Mouse (Mus musculus): Measurements from ENCODE around the gene Trabd2b.

Gene Trabd2b

GRCm38 (mm10) chr4:114545481-114546200 lies 139.1 kb downstream of the Trabd2b start:
- DNase-seq = no peak

GRCm38 (mm10) chr4:114547658-114548448 lies 141.3 kb downstream of the Trabd2b start:
- DNase-seq = no peak

GRCm38 (mm10) chr4:114549487-114549886 lies 143.0 kb downstream of the Trabd2b start:
- DNase-seq = no peak

GRCm38 (mm10) chr4:114550471-114551156 lies 144.1 kb downstream of the Trabd2b start:
- no peak for DNase-seq

- no peak for DNase-seq
Observed at GRCm38 (mm10) chr4:114556880-114557279, 150.4 kb downstream of the Trabd2b start.

GRCm38 (mm10) chr4:114557731-114558130 lies 151.2 kb downstream of the Trabd2b start:
- DNase-seq = no peak

GRCm38 (mm10) chr4:114558487-114558886 lies 152.0 kb downstream of the Trabd2b start:
- DNase-seq = no peak

GRCm38 (mm10) chr4:114560638-114561216 lies 154.2 kb downstream of the Trabd2b start:
- no peak for DNase-seq

- peak in 1 of 2 experiments; percentile 25 for DNase-seq
Observed at GRCm38 (mm10) chr4:114564131-114564695, 157.7 kb downstream of the Trabd2b start.

- DNase-seq = no peak
Observed at GRCm38 (mm10) chr4:114567594-114567993, 161.1 kb downstream of the Trabd2b start.

- no peak for DNase-seq
Observed at GRCm38 (mm10) chr4:114568081-114568605, 161.6 kb downstream of the Trabd2b start.

GRCm38 (mm10) chr4:114578153-114578950 lies 171.8 kb downstream of the Trabd2b start:
- DNase-seq = peak in 1 of 2 experiments; percentile 15

GRCm38 (mm10) chr4:114583546-114584144 lies 177.1 kb downstream of the Trabd2b start:
- peak in 1 of 2 experiments; percentile 41 for DNase-seq

- no peak for DNase-seq
Observed at GRCm38 (mm10) chr4:114584686-114585085, 178.2 kb downstream of the Trabd2b start.

GRCm38 (mm10) chr4:114593554-114594215 lies 187.2 kb downstream of the Trabd2b start:
- peak; percentile 48 to 55 for DNase-seq

GRCm38 (mm10) chr4:114595188-114595701 lies 188.7 kb downstream of the Trabd2b start:
- peak; percentile 56 to 80 for DNase-seq

GRCm38 (mm10) chr4:114599121-114599520 lies 192.6 kb downstream of the Trabd2b start:
- peak in 1 of 2 experiments; percentile 32 for DNase-seq

- no peak for DNase-seq
Observed at GRCm38 (mm10) chr4:114601201-114602009, 194.9 kb downstream of the Trabd2b start.

GRCm38 (mm10) chr4:114605670-114606069 lies 199.1 kb downstream of the Trabd2b start:
- DNase-seq = no peak
